Mouse (Mus musculus): ENCODE measurements around the gene Vamp2.

Gene Vamp2

GRCm38 (mm10) chr11:69114621-69115020 is 26.3 kb downstream of the Vamp2 start:
- in situ Hi-C loops (cut with MboI) = no loop called here

- in situ Hi-C loops (cut with MboI) = no loop called here
These were observed 28.6 kb downstream of the Vamp2 start for GRCm38 (mm10) chr11:69116843-69117242.

- in situ Hi-C loops (cut with MboI) = no loop called here
These were observed 29.7 kb downstream of the Vamp2 start for GRCm38 (mm10) chr11:69117737-69118695.

- in situ Hi-C loops (cut with MboI) = no loop called here
These were observed 30.5 kb downstream of the Vamp2 start for GRCm38 (mm10) chr11:69118765-69119164.

GRCm38 (mm10) chr11:69119446-69120155 is 31.3 kb downstream of the Vamp2 start:
- in situ Hi-C loops (cut with MboI) = loop anchor here (5.0 to 10.0 kb wide), 2 partner anchors 57 to 215 kb away; partner anchors contain the start of gene Rpl26

- in situ Hi-C loops (cut with MboI) = loop anchor here (5.0 to 10.0 kb wide), 2 partner anchors 58 to 216 kb away; partner anchors contain the start of gene Rpl26
These were observed 32.1 kb downstream of the Vamp2 start, which contains the start of gene Hes7 for GRCm38 (mm10) chr11:69120221-69121000. Hes7 (plus strand) TSS chr11:69120404.

GRCm38 (mm10) chr11:69121001-69121740 is 32.9 kb downstream of the Vamp2 start:
- in situ Hi-C loops (cut with MboI) = loop anchor here (5.0 to 10.0 kb wide), 2 partner anchors 59 to 216 kb away; partner anchors contain the start of gene Rpl26

- in situ Hi-C loops (cut with MboI) = loop anchor here (5.0 to 10.0 kb wide), 2 partner anchors 60 to 217 kb away; partner anchors contain the start of gene Rpl26
These were observed 33.5 kb downstream of the Vamp2 start for GRCm38 (mm10) chr11:69121741-69122335.

- in situ Hi-C loops (cut with MboI) = loop anchor here (5.0 to 10.0 kb wide), 2 partner anchors 60 to 218 kb away; partner anchors contain the start of gene Rpl26
These were observed 34.2 kb downstream of the Vamp2 start, which contains the start of gene 9130213A22Rik for GRCm38 (mm10) chr11:69122336-69122951. 9130213A22Rik (minus strand) TSS chr11:69122589.

GRCm38 (mm10) chr11:69123056-69123692 is 34.9 kb downstream of the Vamp2 start:
- in situ Hi-C loops (cut with MboI) = loop anchor here (5.0 to 10.0 kb wide), 2 partner anchors 61 to 218 kb away; partner anchors contain the start of gene Rpl26

- in situ Hi-C loops (cut with MboI) = loop anchor here (5.0 to 10.0 kb wide), 2 partner anchors 62 to 219 kb away; partner anchors contain the start of gene Rpl26
These were observed 35.6 kb downstream of the Vamp2 start for GRCm38 (mm10) chr11:69123693-69124497.

GRCm38 (mm10) chr11:69124498-69124847 is 36.2 kb downstream of the Vamp2 start:
- in situ Hi-C loops (cut with MboI) = loop anchor here (5.0 to 10.0 kb wide), 2 partner anchors 62 to 220 kb away; partner anchors contain the start of gene Rpl26

- in situ Hi-C loops (cut with MboI) = loop anchor here (10.0 kb wide), 1 partner anchor 220 kb away; the partner anchor contains the start of gene Rpl26
These were observed 37.0 kb downstream of the Vamp2 start for GRCm38 (mm10) chr11:69125041-69125851.

GRCm38 (mm10) chr11:69125852-69125918 is 37.4 kb downstream of the Vamp2 start, which contains the start of gene Aloxe3:
Aloxe3 (plus strand) TSS chr11:69125896.
- in situ Hi-C loops (cut with MboI) = loop anchor here (10.0 kb wide), 1 partner anchor 221 kb away; the partner anchor contains the start of gene Rpl26

- in situ Hi-C loops (cut with MboI) = loop anchor here (10.0 kb wide), 1 partner anchor 221 kb away; the partner anchor contains the start of gene Rpl26
These were observed 37.8 kb downstream of the Vamp2 start for GRCm38 (mm10) chr11:69125919-69126705.

GRCm38 (mm10) chr11:69126706-69127095 is 38.4 kb downstream of the Vamp2 start:
- in situ Hi-C loops (cut with MboI) = loop anchor here (10.0 kb wide), 1 partner anchor 222 kb away; the partner anchor contains the start of gene Rpl26

All from mature B cell (primary cell).